ENCODE assay signal across 14 mouse cellular contexts in genomic region chr19:16437906-16438305, GRCm38 (mm10). TPM values are rescaled to one million over a fixed set of nuclear protein-coding genes. Genes with fewer than 3 reads are reported as not detected.
DNase-seq lines count a peak whose midpoint lies in the region; ATAC-seq and TF ChIP-seq lines count a peak whose summit lies in the region.
"Had no signal": no experiment of that assay in that cellular context is flagged by ENCODE, and none has a peak within 500 bp of the region (broad histone marks: within the 10 kb centered on the region; RNA-seq: fewer than 3 reads in every experiment).

No protein-coding gene starts in this region.

- no peaks in the 10 kb centered on the region for H3K36me3 ChIP-seq in embryonic facial prominence, embryonic 14.5 days (ENCODE audit: control insufficient read depth, insufficient read depth, low read length)
- H3K36me3 ChIP-seq in embryonic facial prominence, embryonic 10.5 days (replicated peaks), result no peaks in the 10 kb centered on the region
- H3K36me3 ChIP-seq in midbrain, embryonic 13.5 days, result no peaks in the 10 kb centered on the region
- H3K36me3 ChIP-seq: embryonic facial prominence, embryonic 12.5 days; forebrain, embryonic 12.5 days had no signal

- 0 out of 2 replicates have a peak overlapping the region, but pooled peaks have one; percentile 67 for H3K4me2 ChIP-seq in embryonic facial prominence, embryonic 14.5 days (ENCODE audit: low read depth, low read length)
- no peak overlapping the region for H3K4me2 ChIP-seq in midbrain, embryonic 13.5 days (replicated peaks)
- H3K4me2 ChIP-seq: embryonic facial prominence, embryonic 12.5 days; forebrain, embryonic 12.5 days; heart, embryonic 11.5 days had no signal

- H3K9ac ChIP-seq in embryonic facial prominence, embryonic 14.5 days (ENCODE audit: low read depth, low read length), result no peak overlapping the region
- H3K9ac ChIP-seq in midbrain, embryonic 13.5 days (replicated peaks), result no peak overlapping the region
- H3K9ac ChIP-seq: embryonic facial prominence, embryonic 12.5 days; forebrain, embryonic 12.5 days had no signal

- no peak for ATAC-seq in embryonic facial prominence, embryonic 14.5 days (ENCODE audit: low read depth)
- ATAC-seq in midbrain, embryonic 13.5 days, result no peak

- WGBS in embryonic facial prominence, embryonic 14.5 days, result 62% methylated on average over 5 of the region's 5 CpGs
- 49% methylated on average over 5 of the region's 5 CpGs for WGBS in embryonic facial prominence, embryonic 10.5 days
- WGBS in lung, adult 2 months, result 54% methylated on average over 5 of the region's 5 CpGs
- WGBS in midbrain, embryonic 13.5 days, result 49% methylated on average over 5 of the region's 5 CpGs

- no peak for TF ChIP-seq CTCF in lung, adult 2 months (IDR thresholded peaks at IDR 0.05; ENCODE audit: insufficient read depth, low read length)

- TF ChIP-seq POLR2A in lung, adult 2 months (IDR thresholded peaks at IDR 0.05; ENCODE audit: borderline replicate concordance, extremely low read depth, low read depth, low read length), result no peak

- H3K4me3 ChIP-seq in embryonic facial prominence, embryonic 14.5 days (ENCODE audit: low read depth, low read length), result no peak overlapping the region
- H3K4me3 ChIP-seq in embryonic facial prominence, embryonic 10.5 days, result no peak overlapping the region
- H3K4me3 ChIP-seq in lung, adult 2 months (replicated peaks; ENCODE audit: extremely low read depth, low read depth, low read length), result peak overlapping the region; percentile 42
- H3K4me3 ChIP-seq in midbrain, embryonic 13.5 days (replicated peaks), result no peak overlapping the region
- H3K4me3 ChIP-seq: embryonic facial prominence, embryonic 12.5 days; forebrain, embryonic 12.5 days had no signal

- no peak overlapping the region for H3K27ac ChIP-seq in embryonic facial prominence, embryonic 14.5 days (replicated peaks; ENCODE audit: low read depth, low read length)
- no peak overlapping the region for H3K27ac ChIP-seq in embryonic facial prominence, embryonic 10.5 days (replicated peaks)
- H3K27ac ChIP-seq in midbrain, embryonic 13.5 days, result no peak overlapping the region
- H3K27ac ChIP-seq: embryonic facial prominence, embryonic 12.5 days; forebrain, embryonic 12.5 days; macrophage had no signal

- H3K9me3 ChIP-seq in embryonic facial prominence, embryonic 14.5 days (ENCODE audit: control insufficient read depth, low read length), result no peaks in the 10 kb centered on the region
- no peaks in the 10 kb centered on the region for H3K9me3 ChIP-seq in embryonic facial prominence, embryonic 10.5 days
- no peaks in the 10 kb centered on the region for H3K9me3 ChIP-seq in midbrain, embryonic 13.5 days
- H3K9me3 ChIP-seq: embryonic facial prominence, embryonic 12.5 days; forebrain, embryonic 12.5 days had no signal

- peaks cover 33% of the 10 kb centered on the region for H3K27me3 ChIP-seq in embryonic facial prominence, embryonic 14.5 days (replicated peaks; ENCODE audit: control insufficient read depth, insufficient read depth, low read length)
- peaks cover 69% of the 10 kb centered on the region for H3K27me3 ChIP-seq in embryonic facial prominence, embryonic 10.5 days (replicated peaks; ENCODE audit: low read depth, poor library complexity, severe bottlenecking)
- peaks cover 49% of the 10 kb centered on the region for H3K27me3 ChIP-seq in midbrain, embryonic 13.5 days

- peaks cover 10% of the 10 kb centered on the region for H3K4me1 ChIP-seq in embryonic facial prominence, embryonic 14.5 days (ENCODE audit: control insufficient read depth, insufficient read depth, low read length)
- H3K4me1 ChIP-seq in embryonic facial prominence, embryonic 10.5 days, result peaks cover 51% of the 10 kb centered on the region
- H3K4me1 ChIP-seq in lung, adult 2 months (ENCODE audit: control insufficient read depth, insufficient read depth, low read length), result peaks cover 16% of the 10 kb centered on the region
- peaks cover 19% of the 10 kb centered on the region for H3K4me1 ChIP-seq in midbrain, embryonic 13.5 days (replicated peaks)

- no peak for DNase-seq in embryonic facial prominence, embryonic 14.5 days (ENCODE audit: low spot score)
- DNase-seq in embryonic facial prominence, embryonic 10.5 days (ENCODE audit: low spot score), result no peak
- peak; percentile 8 for DNase-seq in lung, adult 2 months
- DNase-seq in lung, postnatal 36 days, result no peak
- peak; percentile 27 for DNase-seq in kidney, adult 18-20 months
- DNase-seq in kidney, postnatal 36 days, result peak; percentile 42 to 48
- DNase-seq in layer of hippocampus, postnatal 36 days, result no peak
- DNase-seq: cerebellum, adult 9-11 months; thymus, postnatal 25 days had no signal

RNA-seq across cellular contexts. Expression of gene Gna14, which starts 2.3 kb away (rescaled TPM):
- polyA plus RNA-seq in embryonic facial prominence, embryonic 14.5 days (2014; fragmentation: Nextera tagmentation; extraction: Ambion mirVana), result 3.7 and 3.9 TPM in 2 replicates
- 1.1 and 1.4 TPM in 2 replicates for polyA plus RNA-seq in embryonic facial prominence, embryonic 10.5 days (2016; fragmentation: Nextera tagmentation; extraction: Ambion mirVana)
- polyA plus RNA-seq in lung, adult 2 months (2012; rRNA removed), result 15.2 and 16.5 TPM in 2 replicates
- 1 to 10 TPM; 1.3 to 2.4 TPM for total RNA-seq in layer of hippocampus, postnatal 36 days (2021)
- 0.28 and 0.51 TPM in 2 replicates for polyA plus RNA-seq in midbrain, embryonic 13.5 days (2015; fragmentation: Nextera tagmentation; extraction: Ambion mirVana)

Comparison
In these comparisons a context has a peak if more than half of its experiments do, and no peak if none do; other contexts are left out.
1. DNase-seq: peak in lung, adult 2 months (single experiment), kidney, adult 18-20 months (single experiment) and kidney, postnatal 36 days (2 of 2); none in embryonic facial prominence, embryonic 14.5 days (single experiment), embryonic facial prominence, embryonic 10.5 days (single experiment), lung, postnatal 36 days (single experiment) and layer of hippocampus, postnatal 36 days (0 of 2).